Mouse (Mus musculus) embryonic fibroblast, embryonic 13.5 days (primary cell): ENCODE data around the gene Nav2.

Source experiments
- CTCF ChIP-seq: IDR thresholded peaks from 2 replicates; pipeline ENCODE4 v1.5.1; 2011; ENCODE audit warnings: mild to moderate bottlenecking, control low read depth, low read length, moderate library complexity, borderline replicate concordance; ENCODE audit not compliant: insufficient read depth
- POLR2A ChIP-seq: IDR thresholded peaks from 2 replicates; pipeline ENCODE4 v1.6.1; 2011; ENCODE audit warnings: low read depth, mild to moderate bottlenecking, control low read depth, low read length, moderate library complexity

DNA sequence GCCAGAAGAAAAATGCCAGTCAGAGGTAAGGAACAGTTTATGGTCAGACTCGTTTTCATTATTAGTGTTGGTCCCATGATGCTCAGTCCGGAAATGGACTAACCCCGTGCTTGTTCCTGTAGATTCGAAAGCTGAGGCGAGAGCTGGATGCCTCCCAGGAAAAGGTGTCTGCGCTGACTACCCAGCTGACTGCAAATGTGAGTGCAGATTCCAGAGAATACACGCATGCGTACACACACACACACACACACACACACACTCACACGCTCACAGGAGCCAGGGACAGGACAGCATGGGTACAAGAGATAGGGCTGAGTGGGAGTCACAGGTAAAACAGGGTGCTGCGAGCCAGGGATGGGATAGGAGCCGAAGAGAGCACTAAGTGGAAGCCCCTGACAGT is 656.6 kb downstream of the Nav2 start:
- TF ChIP-seq CTCF (no peak), POLR2A (no peak)
